Mouse (Mus musculus) liver, adult 2 months (tissue): ENCODE results near the gene Btbd2.

Experiments used
- CTCF ChIP-seq: fragments of 200-500 bp; IDR thresholded peaks from 2 replicates; pipeline ENCODE4 v1.5.1; 2011; ENCODE audit warnings: low read depth, low read length, control low read depth
- POLR2A ChIP-seq: fragments of 200-500 bp; IDR thresholded peaks from 2 replicates; pipeline ENCODE4 v1.6.1; 2011; ENCODE audit warnings: low read length, control low read depth; ENCODE audit not compliant: insufficient read depth; ENCODE audit errors: extremely low read depth

DNA sequence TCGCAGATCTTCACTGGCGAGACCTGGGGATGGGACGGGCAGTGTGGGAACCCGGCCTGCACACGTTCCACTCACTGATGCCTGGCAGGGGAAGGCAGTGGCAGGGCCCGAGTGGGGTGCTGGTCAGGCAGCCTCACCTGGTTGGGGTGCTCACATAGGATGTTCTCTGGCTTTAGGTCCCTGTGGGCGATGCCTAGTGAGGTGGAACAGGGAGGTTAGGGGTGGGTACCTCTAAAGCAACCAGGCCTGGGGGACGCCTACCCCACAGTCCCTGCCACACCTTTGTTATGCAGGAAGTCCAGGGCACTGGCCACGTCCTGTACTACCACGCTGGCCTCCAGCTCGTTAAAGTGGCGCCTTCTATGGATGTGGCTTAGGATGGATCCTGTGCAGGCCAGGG lies 12.1 kb upstream of the Btbd2 start:
- TF ChIP-seq CTCF (no peak), POLR2A (no peak)
